Mouse (Mus musculus) midbrain, embryonic 12.5 days (tissue): ENCODE measurements around the gene Trpm7. TPM values are rescaled to one million over a fixed set of nuclear protein-coding genes. Genes with fewer than 3 reads are reported as not detected.
A peak's percentile ranks its signal among the peaks of the same experiment; 100 is the strongest.

ENCODE experiments used
- ATAC-seq: fragments of 200-750 bp; cut with Nextera tagmentation; 2 replicates; pipeline ENCODE4 v1.8.0; 2017; ENCODE audit warnings: low read depth, moderate TSS enrichment, moderate library complexity; ENCODE audit not compliant: low FRiP score
- H3K27ac ChIP-seq: fragments of 300-500 bp; sonication (generic); replicated peaks from 2 replicates; pipeline ENCODE4 v1.5.1; 2016; ENCODE audit warnings: mild to moderate bottlenecking
- H3K27me3 ChIP-seq: fragments of 300-500 bp; sonication (generic); 2 replicates; pipeline ENCODE4 v1.6.1; 2016; ENCODE audit warnings: mild to moderate bottlenecking
- H3K36me3 ChIP-seq: fragments of 300-500 bp; sonication (generic); 2 replicates; pipeline ENCODE4 v1.6.1; 2016
- H3K4me1 ChIP-seq: fragments of 300-500 bp; sonication (generic); 2 replicates; pipeline ENCODE4 v1.6.1; 2016
- H3K4me2 ChIP-seq: fragments of 300-500 bp; sonication (generic); replicated peaks from 2 replicates; pipeline ENCODE4 v1.6.1; 2016; ENCODE audit warnings: mild to moderate bottlenecking, moderate library complexity
- H3K4me3 ChIP-seq: fragments of 300-500 bp; sonication (generic); 2 replicates; pipeline ENCODE4 v1.5.1; 2016; ENCODE audit warnings: mild to moderate bottlenecking
- H3K9ac ChIP-seq: fragments of 300-500 bp; sonication (generic); replicated peaks from 2 replicates; pipeline ENCODE4 v1.6.1; 2016; ENCODE audit warnings: mild to moderate bottlenecking, moderate library complexity
- H3K9me3 ChIP-seq: fragments of 300-500 bp; sonication (generic); 2 replicates; pipeline ENCODE4 v1.6.1; 2016; ENCODE audit warnings: mild to moderate bottlenecking
- whole genome bisulfite sequencing: fragments of 180-500 bp; shearing (Covaris S2); methylation state at CpG from one replicate; pipeline ENCODE4 v1.1.7; 2016; 5-methylcytosine and 5-hydroxymethylcytosine counted together
- microRNA-seq: library from miRNA; unstranded; fragments of <30 nt; microRNA quantifications from one replicate; pipeline ENCODE4, GENCODE M21; 2017
- polyA plus RNA-seq: library from polyadenylated mRNA; unstranded; fragments of >200 nt; fragmentation: Nextera tagmentation; extraction: Ambion mirVana; gene quantifications from 2 replicates; pipeline ENCODE4 v1.2.1, GENCODE M21; 2016

Trpm7 gene
- polyA plus RNA-seq, 1 experiment from 2014 or later = 43.3 TPM

DNA sequence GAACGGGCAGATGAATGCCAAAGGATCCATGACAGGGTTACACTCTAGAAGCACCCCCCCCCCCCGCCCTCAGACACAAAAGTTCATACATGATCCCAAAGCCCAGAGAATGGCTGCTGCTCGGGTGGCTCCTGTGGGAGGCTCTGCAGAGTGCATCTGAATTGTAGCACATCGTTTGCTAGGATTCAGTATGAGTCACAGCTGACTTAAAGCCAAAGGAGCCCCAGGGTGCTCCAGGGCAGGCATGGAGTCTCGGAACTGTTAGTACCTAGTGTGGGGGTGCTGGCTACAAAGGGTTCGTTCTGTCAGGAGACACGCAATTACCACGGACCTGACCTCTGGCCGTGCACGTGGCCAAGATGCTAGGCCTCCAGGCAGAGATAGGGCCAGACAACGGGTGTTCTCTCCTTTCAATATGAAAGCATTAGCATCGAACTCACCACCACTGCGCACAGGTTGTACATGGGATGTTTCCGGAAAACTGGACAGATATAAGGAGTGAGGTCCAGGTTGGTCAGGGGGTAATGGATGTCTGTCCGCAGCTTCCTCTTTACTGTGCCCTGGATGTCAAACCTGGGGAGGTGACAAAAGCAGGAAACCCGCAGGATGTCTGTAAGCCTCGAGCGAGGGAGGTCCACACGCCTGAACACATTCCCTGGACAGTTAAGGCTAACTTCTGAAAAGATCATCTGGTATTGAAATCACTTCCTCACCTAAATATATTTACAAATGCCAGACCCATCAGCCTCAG is 106.4 kb downstream of the Trpm7 start:
- no peak for ATAC-seq
- WGBS = 81% methylated on average over 19 of the region's 19 CpGs
- Histone ChIP-seq H3K9me3 (no peaks in the 10 kb centered on the region), H3K4me3 (no peak overlapping the region), H3K4me2 (no peak overlapping the region), H3K27me3 (no peaks in the 10 kb centered on the region), H3K36me3 (no peaks in the 10 kb centered on the region), H3K27ac (no peak overlapping the region), H3K4me1 (peaks cover 3% of the 10 kb centered on the region; the same call in 1 of the 2 replicates), H3K9ac (no peak overlapping the region)

DNA sequence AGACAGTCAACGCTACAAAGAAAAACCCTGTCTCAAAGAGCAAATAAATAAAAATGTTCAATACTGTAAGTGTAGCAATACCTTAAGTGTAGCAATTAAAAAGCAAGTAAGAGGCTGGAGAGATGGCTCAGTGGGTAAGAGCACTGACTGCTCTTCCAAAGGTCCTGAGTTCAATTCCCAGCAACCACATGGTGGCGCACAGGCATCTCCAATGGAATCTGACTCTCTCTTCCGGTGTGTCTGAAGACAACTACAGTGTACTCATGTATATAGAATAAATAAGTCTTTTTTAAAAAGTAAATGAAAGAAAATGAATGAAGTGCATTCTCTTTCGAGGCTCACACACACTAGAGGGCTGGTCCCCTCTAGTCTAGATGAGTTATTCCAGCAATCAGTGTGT is 107.8 kb downstream of the Trpm7 start:
- no peak overlapping the region for H3K9ac ChIP-seq
- ATAC-seq = no peak
- no peaks in the 10 kb centered on the region for H3K9me3 ChIP-seq
- H3K4me2 ChIP-seq = no peak overlapping the region
- H3K27me3 ChIP-seq = no peaks in the 10 kb centered on the region
- WGBS = 75% methylated on average over 4 of the region's 4 CpGs
- H3K4me1 ChIP-seq = peaks cover 3% of the 10 kb centered on the region; the same call in 1 of the 2 replicates
- H3K36me3 ChIP-seq = no peaks in the 10 kb centered on the region
- no peak overlapping the region for H3K4me3 ChIP-seq
- no peak overlapping the region for H3K27ac ChIP-seq

DNA sequence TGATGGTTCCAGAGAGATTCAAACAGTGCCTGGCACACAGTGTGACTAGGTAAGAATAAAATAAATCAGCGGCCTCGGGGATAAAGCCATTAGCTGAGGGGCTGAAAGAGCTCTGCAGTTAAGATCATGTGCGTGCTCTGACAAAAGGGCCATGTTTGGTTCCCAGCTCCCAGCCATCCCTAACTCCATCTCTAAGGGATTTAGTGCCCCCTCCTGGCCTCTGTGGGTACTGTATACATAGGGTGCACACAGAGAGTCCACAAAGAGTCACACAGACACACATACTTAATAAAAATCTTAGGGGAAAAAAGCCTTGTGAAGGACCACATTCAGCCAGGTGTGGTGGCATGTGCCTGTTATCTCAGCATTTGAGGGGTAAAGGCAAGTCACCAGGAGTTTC is 108.4 kb downstream of the Trpm7 start:
- no peak overlapping the region for H3K4me3 ChIP-seq
- ATAC-seq = no peak
- H3K4me2 ChIP-seq = no peak overlapping the region
- H3K27me3 ChIP-seq = no peaks in the 10 kb centered on the region
- no peaks in the 10 kb centered on the region for H3K9me3 ChIP-seq
- H3K36me3 ChIP-seq = peaks cover 4% of the 10 kb centered on the region
- H3K4me1 ChIP-seq = peaks cover 3% of the 10 kb centered on the region; the same call in 1 of the 2 replicates
- H3K27ac ChIP-seq = no peak overlapping the region
- no peak overlapping the region for H3K9ac ChIP-seq
- 100% methylated on average over 3 of the region's 3 CpGs for WGBS

DNA sequence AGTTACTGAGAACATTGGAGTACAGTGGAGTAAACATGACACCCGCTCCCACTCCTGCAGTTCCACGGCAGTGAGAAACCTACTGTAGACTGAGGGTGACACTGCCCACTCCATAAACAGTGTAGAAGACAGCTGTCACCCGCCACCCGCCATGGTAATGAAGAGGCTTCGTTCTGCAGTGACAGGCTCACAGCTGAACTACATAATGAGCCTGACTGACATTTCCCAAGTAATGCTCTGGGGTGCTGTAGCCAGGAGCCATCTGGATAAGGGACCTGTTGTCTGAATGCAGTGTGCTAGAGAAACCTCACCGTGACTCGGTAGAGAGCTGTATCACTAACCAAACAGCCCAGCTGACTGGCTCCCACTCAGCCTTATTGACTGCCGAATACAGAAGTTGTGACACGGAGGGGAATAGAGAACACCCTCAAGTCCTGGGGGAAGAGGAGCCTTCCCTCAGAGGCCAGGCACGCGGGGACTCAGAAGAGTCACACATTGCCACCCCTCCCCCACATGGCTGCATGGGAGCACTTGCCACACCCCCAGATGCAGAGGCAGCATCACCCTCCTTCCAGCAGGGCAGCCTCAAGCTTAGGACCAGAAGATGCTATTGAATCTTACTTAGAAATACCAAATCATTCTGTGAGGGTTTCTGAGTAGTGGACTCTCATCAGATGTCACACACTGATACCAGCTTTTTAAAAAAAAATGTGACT is 110.0 kb downstream of the Trpm7 start:
- H3K4me2 ChIP-seq = no peak overlapping the region

DNA sequence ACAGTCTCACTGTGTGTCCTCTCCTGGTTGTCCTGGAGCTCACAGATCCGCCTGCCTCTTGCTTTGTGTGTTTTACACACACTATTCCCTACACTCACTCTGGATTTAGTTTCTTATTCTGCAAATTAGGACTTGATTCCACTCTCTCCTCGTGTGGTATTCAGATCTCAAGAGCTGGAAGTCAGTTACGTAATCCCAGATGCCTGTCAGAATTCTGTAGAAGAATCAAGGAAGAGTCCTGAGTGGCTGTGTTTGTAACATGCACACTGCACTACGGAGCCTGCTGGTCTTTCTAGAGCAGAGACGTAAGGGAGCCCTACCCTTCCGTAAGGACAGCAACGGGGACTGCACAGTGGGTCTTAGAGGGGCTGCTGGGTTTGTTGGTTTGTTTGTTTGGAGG is 116.7 kb downstream of the Trpm7 start:
- H3K27me3 ChIP-seq = no peaks in the 10 kb centered on the region
- no peak for ATAC-seq
- no peak overlapping the region for H3K4me3 ChIP-seq
- H3K27ac ChIP-seq = no peak overlapping the region
- H3K9me3 ChIP-seq = no peaks in the 10 kb centered on the region
- no peaks in the 10 kb centered on the region for H3K4me1 ChIP-seq
- H3K36me3 ChIP-seq = peaks cover 83% of the 10 kb centered on the region
- no peak overlapping the region for H3K4me2 ChIP-seq
- H3K9ac ChIP-seq = no peak overlapping the region
- 91% methylated on average over 7 of the region's 7 CpGs for WGBS

More for the DNA sequence above, 110.0 kb downstream of the Trpm7 start:
- peaks cover 19% of the 10 kb centered on the region for H3K36me3 ChIP-seq
- no peak overlapping the region for H3K4me3 ChIP-seq
- H3K9me3 ChIP-seq = no peaks in the 10 kb centered on the region
- H3K9ac ChIP-seq = 0 out of 2 replicates have a peak overlapping the region, but pooled peaks have one; percentile 4
- ATAC-seq = peak; percentile 78
- no peak overlapping the region for H3K27ac ChIP-seq
- peaks cover 3% of the 10 kb centered on the region; the same call in 1 of the 2 replicates for H3K4me1 ChIP-seq
- H3K27me3 ChIP-seq = no peaks in the 10 kb centered on the region
- WGBS = 53% methylated on average over 11 of the region's 11 CpGs

DNA sequence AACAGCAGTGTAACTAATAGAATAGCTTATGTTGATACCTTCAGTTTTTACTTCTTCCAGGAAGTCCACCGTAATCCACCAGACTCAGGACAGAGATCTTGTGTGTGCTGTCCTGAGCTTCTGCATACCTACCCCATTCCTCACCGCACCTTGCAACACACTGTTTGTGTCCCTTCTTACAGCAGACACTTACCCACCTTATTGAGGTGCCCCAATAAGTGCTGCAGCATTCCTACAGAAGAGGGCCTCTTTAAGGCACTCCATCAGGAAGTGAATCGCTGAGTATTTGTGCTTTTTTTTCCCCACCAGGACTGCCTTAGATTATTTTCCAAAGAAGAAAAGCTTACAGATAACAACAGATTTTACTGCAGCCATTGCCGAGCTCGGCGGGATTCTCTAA is 120.4 kb downstream of the Trpm7 start:
- H3K36me3 ChIP-seq = peaks cover 91% of the 10 kb centered on the region
- H3K27ac ChIP-seq = no peak overlapping the region
- no peaks in the 10 kb centered on the region for H3K4me1 ChIP-seq
- no peak overlapping the region for H3K9ac ChIP-seq
- WGBS = 96% methylated on average over 6 of the region's 6 CpGs
- no peaks in the 10 kb centered on the region for H3K9me3 ChIP-seq
- H3K4me3 ChIP-seq = no peak overlapping the region
- no peak overlapping the region for H3K4me2 ChIP-seq
- no peaks in the 10 kb centered on the region for H3K27me3 ChIP-seq
- ATAC-seq = no peak

DNA sequence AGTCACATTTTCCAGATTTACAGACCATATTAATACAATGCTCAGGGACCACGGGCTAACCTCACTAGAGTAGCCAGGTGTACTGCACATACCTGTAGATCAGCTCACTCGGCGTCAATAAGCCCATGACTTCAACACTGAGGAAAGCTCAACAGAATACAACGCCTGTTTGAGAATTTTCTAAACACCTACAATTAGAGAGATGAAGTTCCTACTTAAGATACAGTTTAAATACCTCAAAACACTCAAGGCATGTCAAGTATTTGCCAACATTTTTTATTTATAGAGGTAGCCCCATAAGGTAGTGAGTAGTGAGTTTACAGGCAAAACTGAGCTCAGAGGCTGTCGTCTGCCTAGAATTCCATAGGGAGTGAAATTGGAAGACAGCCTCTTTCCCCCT is 132.6 kb downstream of the Trpm7 start:
- Histone ChIP-seq H3K27me3 (no peaks in the 10 kb centered on the region), H3K36me3 (peaks cover 75% of the 10 kb centered on the region), H3K9ac (no peak overlapping the region), H3K4me1 (no peaks in the 10 kb centered on the region), H3K4me2 (no peak overlapping the region), H3K27ac (no peak overlapping the region), H3K9me3 (no peaks in the 10 kb centered on the region), H3K4me3 (no peak overlapping the region)
- no peak for ATAC-seq
- WGBS = 89% methylated on average over 5 of the region's 5 CpGs

Small RNA genes lying within 50 kb of the gene (microRNA-seq; reads per million reads assigned to microRNA genes)
- 1.6 reads per million for gene Mir3473g

Other genes with a start within 250 kb of the Trpm7 start
- gene Gabpb1, start 199.9 kb downstream of the Trpm7 start, polyA plus RNA-seq = 76.4 and 78.0 TPM in 2 replicates
- 40.6 and 40.9 TPM in 2 replicates for gene Usp8, start 168.9 kb downstream of the Trpm7 start, polyA plus RNA-seq
- gene Usp50, start 92.8 kb downstream of the Trpm7 start, polyA plus RNA-seq = 3.0 and 3.5 TPM in 2 replicates
- gene Sppl2a, start 57.0 kb upstream of the Trpm7 start, polyA plus RNA-seq = 33.9 and 34.0 TPM in 2 replicates
- gene Ap4e1, start 132.5 kb upstream of the Trpm7 start, polyA plus RNA-seq = 15.2 and 15.5 TPM in 2 replicates
- 22.8 and 28.1 TPM in 2 replicates for gene Blvra, start 194.4 kb upstream of the Trpm7 start, polyA plus RNA-seq